Mouse (Mus musculus) intestine, embryonic 14.5 days (tissue): ENCODE measurements around the gene Wdr74. TPM values are rescaled to one million over a fixed set of nuclear protein-coding genes. Genes with fewer than 3 reads are reported as not detected.

Experiments
- ATAC-seq: fragments of 200-750 bp; cut with Nextera tagmentation; replicated peaks from 2 replicates; pipeline ENCODE4 v1.8.0; 2017; ENCODE audit warnings: low read depth, moderate number of reproducible peaks, moderate TSS enrichment, moderate library complexity; ENCODE audit not compliant: low FRiP score, low TSS enrichment
- DNase-seq: peaks from one replicate; pipeline ENCODE4 v3.0.0-alpha.2; 2018; ENCODE audit warnings: low spot score
- H3K27ac ChIP-seq: fragments of 300-500 bp; sonication (generic); 2 replicates; pipeline ENCODE4 v1.5.1; 2014; ENCODE audit warnings: low read depth, mild to moderate bottlenecking, control low read depth
- H3K27me3 ChIP-seq: fragments of 300-500 bp; sonication (generic); replicated peaks from 2 replicates; pipeline ENCODE4 v1.6.1; 2014; ENCODE audit warnings: low read length, control low read depth; ENCODE audit not compliant: control insufficient read depth, insufficient read depth
- H3K36me3 ChIP-seq: fragments of 300-500 bp; sonication (generic); 2 replicates; pipeline ENCODE4 v1.6.1; 2014; ENCODE audit warnings: low read length, control low read depth; ENCODE audit not compliant: control insufficient read depth, insufficient read depth
- H3K4me1 ChIP-seq: fragments of 300-500 bp; sonication (generic); replicated peaks from 2 replicates; pipeline ENCODE4 v1.6.1; 2014; ENCODE audit warnings: low read length, control low read depth, mixed read lengths; ENCODE audit not compliant: control insufficient read depth, insufficient read depth
- H3K4me2 ChIP-seq: fragments of 300-500 bp; sonication (generic); 2 replicates; pipeline ENCODE4 v1.6.1; 2014; ENCODE audit warnings: low read length
- H3K4me3 ChIP-seq: fragments of 300-500 bp; sonication (generic); 2 replicates; pipeline ENCODE4 v1.5.1; 2014; ENCODE audit warnings: low read depth, low read length, control low read depth, mixed read lengths
- H3K9ac ChIP-seq: fragments of 300-500 bp; sonication (generic); 2 replicates; pipeline ENCODE4 v1.6.1; 2014; ENCODE audit warnings: mild to moderate bottlenecking, low read length
- H3K9me3 ChIP-seq: fragments of 300-500 bp; sonication (generic); 2 replicates; pipeline ENCODE4 v1.6.1; 2016; ENCODE audit warnings: low read length, control low read depth; ENCODE audit not compliant: control insufficient read depth
- WGBS: fragments of 180-500 bp; shearing (Covaris S2); extraction: QIAGEN DNeasy Blood & Tissue Kit; methylation state at CpG from one replicate; pipeline ENCODE4 v1.1.7; 2014; 5-methylcytosine and 5-hydroxymethylcytosine counted together
- polyA plus RNA-seq: library from polyadenylated mRNA; unstranded; fragments of >200 nt; fragmentation: Nextera tagmentation; extraction: Ambion mirVana; gene quantifications from 2 replicates; pipeline ENCODE4 v1.2.1, GENCODE M21; 2014

Gene Wdr74
- polyA plus RNA-seq, 1 experiment from 2014 or later, result 97.8 TPM

- WGBS, result 93% methylated on average over 1 of the region's 1 CpGs
- H3K4me1 ChIP-seq, result peaks cover 12% of the 10 kb centered on the region
- H3K36me3 ChIP-seq, result peaks cover 79% of the 10 kb centered on the region
- no peak for DNase-seq
- H3K9ac ChIP-seq, result no peak overlapping the region
- H3K9me3 ChIP-seq, result no peaks in the 10 kb centered on the region
- H3K27ac ChIP-seq, result no peak overlapping the region
- H3K4me3 ChIP-seq, result no peak overlapping the region
- H3K27me3 ChIP-seq, result no peaks in the 10 kb centered on the region
- ATAC-seq, result no peak
- H3K4me2 ChIP-seq, result no peak overlapping the region
Measured at GRCm38 (mm10) chr19:8745382-8745781, 9.8 kb downstream of the Wdr74 start.

- DNase-seq (no peak), ATAC-seq (no peak)
- WGBS, result 76% methylated on average over 2 of the region's 2 CpGs
- H3K4me2 ChIP-seq, result no peak overlapping the region
- no peak overlapping the region for H3K27ac ChIP-seq
- no peaks in the 10 kb centered on the region for H3K27me3 ChIP-seq
- H3K9ac ChIP-seq, result no peak overlapping the region
- H3K4me1 ChIP-seq, result peaks cover 7% of the 10 kb centered on the region
- H3K9me3 ChIP-seq, result no peaks in the 10 kb centered on the region
- H3K4me3 ChIP-seq, result no peak overlapping the region
- H3K36me3 ChIP-seq, result peaks cover 95% of the 10 kb centered on the region
Measured at GRCm38 (mm10) chr19:8747368-8747767, 11.7 kb downstream of the Wdr74 start.

GRCm38 (mm10) chr19:8755652-8756051, 20.0 kb downstream of the Wdr74 start:
- DNase-seq (no peak), ATAC-seq (no peak)
- Histone ChIP-seq H3K4me3 (no peak overlapping the region), H3K36me3 (peaks cover 51% of the 10 kb centered on the region), H3K9me3 (no peaks in the 10 kb centered on the region), H3K9ac (no peak overlapping the region), H3K27ac (no peak overlapping the region), H3K4me2 (peak overlapping the region; percentile 55), H3K4me1 (peaks cover 10% of the 10 kb centered on the region; the same call in 1 of the 2 replicates), H3K27me3 (no peaks in the 10 kb centered on the region)
- WGBS, result 64% methylated on average over 3 of the region's 3 CpGs

GRCm38 (mm10) chr19:8756635-8757387, 21.2 kb downstream of the Wdr74 start, which contains the start of gene Nxf1:
Nxf1 (plus strand) TSS chr19:8757073.
- under 1% methylated on average over 74 of the region's 75 CpGs for WGBS
- ATAC-seq (peak; percentile 91), DNase-seq (peak; percentile 95)
- Histone ChIP-seq H3K4me1 (peaks cover 10% of the 10 kb centered on the region; the same call in 1 of the 2 replicates), H3K27ac (peak within 1 kb of the TSS; percentile 91), H3K36me3 (peaks cover 41% of the 10 kb centered on the region), H3K4me3 (peak within 1 kb of the TSS; percentile 90), H3K9ac (peak within 1 kb of the TSS; percentile 88), H3K9me3 (no peaks in the 10 kb centered on the region), H3K4me2 (peak within 1 kb of the TSS; percentile 83), H3K27me3 (no peaks in the 10 kb centered on the region)

GRCm38 (mm10) chr19:8757471-8757998, 21.9 kb downstream of the Wdr74 start:
- Histone ChIP-seq H3K9me3 (no peaks in the 10 kb centered on the region), H3K9ac (peak overlapping the region; percentile 88), H3K4me3 (peak overlapping the region; percentile 90), H3K4me2 (peak overlapping the region; percentile 83), H3K27me3 (no peaks in the 10 kb centered on the region), H3K4me1 (peaks cover 10% of the 10 kb centered on the region; the same call in 1 of the 2 replicates), H3K27ac (peak overlapping the region; percentile 91), H3K36me3 (peaks cover 36% of the 10 kb centered on the region)
- ATAC-seq (no peak), DNase-seq (no peak)
- 3% methylated on average over 14 of the region's 14 CpGs for WGBS

- ATAC-seq, result no peak
- no peaks in the 10 kb centered on the region for H3K9me3 ChIP-seq
- 0 out of 2 replicates have a peak overlapping the region, but pooled peaks have one; percentile 83 for H3K4me2 ChIP-seq
- no peak overlapping the region for H3K27ac ChIP-seq
- H3K36me3 ChIP-seq, result peaks cover 37% of the 10 kb centered on the region
- peaks cover 10% of the 10 kb centered on the region; the same call in 1 of the 2 replicates for H3K4me1 ChIP-seq
- no peaks in the 10 kb centered on the region for H3K27me3 ChIP-seq
- H3K4me3 ChIP-seq, result no peak overlapping the region
- WGBS, result 85% methylated on average over 2 of the region's 2 CpGs
- no peak for DNase-seq
- H3K9ac ChIP-seq, result no peak overlapping the region
Measured at GRCm38 (mm10) chr19:8758899-8759298, 23.3 kb downstream of the Wdr74 start.

GRCm38 (mm10) chr19:8760757-8761156, 25.1 kb downstream of the Wdr74 start:
- 89% methylated on average over 2 of the region's 2 CpGs for WGBS
- Histone ChIP-seq H3K4me2 (no peak overlapping the region), H3K27me3 (no peaks in the 10 kb centered on the region), H3K27ac (no peak overlapping the region), H3K9me3 (peaks cover 9% of the 10 kb centered on the region; the same call in 1 of the 2 replicates), H3K4me1 (peaks cover 9% of the 10 kb centered on the region; the same call in 1 of the 2 replicates), H3K4me3 (no peak overlapping the region), H3K9ac (no peak overlapping the region), H3K36me3 (peaks cover 37% of the 10 kb centered on the region)
- DNase-seq, result no peak
- ATAC-seq, result no peak

GRCm38 (mm10) chr19:8763276-8763675, 27.6 kb downstream of the Wdr74 start:
- Histone ChIP-seq H3K4me3 (no peak overlapping the region), H3K4me1 (peaks cover 1% of the 10 kb centered on the region; the same call in 1 of the 2 replicates), H3K36me3 (peaks cover 60% of the 10 kb centered on the region), H3K9me3 (peaks cover 9% of the 10 kb centered on the region; the same call in 1 of the 2 replicates), H3K9ac (no peak overlapping the region), H3K4me2 (no peak overlapping the region), H3K27me3 (no peaks in the 10 kb centered on the region), H3K27ac (no peak overlapping the region)
- WGBS, result 94% methylated on average over 4 of the region's 4 CpGs
- no peak for ATAC-seq
- DNase-seq, result no peak
